Mouse (Mus musculus) urinary bladder, postnatal 4 days (tissue): ENCODE measurements around the gene Asxl2.

Experiments
- DNase-seq, 2 experiments: peaks; one replicate each; pipeline ENCODE4 v3.0.0; 2021 to 2022; ENCODE audit warnings: low spot score in 2 of 2

The Asxl2 gene

DNA sequence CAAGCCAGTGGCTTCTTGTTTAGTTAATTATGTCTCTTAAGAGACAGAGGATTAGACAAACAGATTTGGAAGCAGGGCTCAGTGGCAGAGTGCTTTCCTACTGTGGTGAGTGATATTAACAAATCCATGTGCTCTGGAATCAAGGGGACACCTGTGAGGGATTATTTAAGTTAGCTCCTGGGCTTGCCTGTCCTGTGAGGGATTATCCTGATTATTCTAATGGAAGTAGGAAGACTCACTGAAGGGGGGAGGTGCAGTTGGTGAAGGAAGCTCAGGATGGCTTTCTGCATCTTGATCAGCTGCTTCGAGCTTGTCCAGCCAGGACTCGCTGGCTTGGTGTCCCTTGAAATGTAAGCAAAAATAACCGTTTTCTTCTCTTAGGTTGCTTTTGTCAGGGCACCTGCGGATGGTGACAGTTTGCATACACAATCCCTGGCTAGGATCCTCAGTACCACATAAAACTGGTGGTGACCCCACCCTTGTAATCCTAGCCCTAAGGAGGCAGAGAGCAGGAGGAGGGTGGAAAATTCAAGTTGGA lies 119.5 kb downstream of the Asxl2 start:
- no peak for DNase-seq

DNA sequence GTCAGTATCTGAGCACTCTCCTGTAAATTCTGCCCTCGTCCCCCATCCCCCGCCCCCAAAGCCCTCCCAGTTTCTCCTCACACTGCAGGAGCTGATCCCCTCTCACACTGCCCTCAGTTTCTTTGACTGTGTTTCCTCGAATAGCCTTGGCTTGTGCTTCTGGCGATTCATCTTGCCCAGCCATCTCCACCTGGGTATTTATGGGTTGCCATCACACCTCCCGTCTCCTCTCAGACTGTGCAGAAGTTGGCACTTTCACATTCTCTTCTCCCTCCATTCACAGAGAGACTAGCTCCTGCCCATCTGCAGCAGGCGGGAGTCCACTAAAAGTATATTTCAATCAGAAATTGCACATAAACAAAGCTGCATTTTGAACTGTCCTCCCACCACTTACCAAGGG lies 120.1 kb downstream of the Asxl2 start:
- no peak for DNase-seq

DNA sequence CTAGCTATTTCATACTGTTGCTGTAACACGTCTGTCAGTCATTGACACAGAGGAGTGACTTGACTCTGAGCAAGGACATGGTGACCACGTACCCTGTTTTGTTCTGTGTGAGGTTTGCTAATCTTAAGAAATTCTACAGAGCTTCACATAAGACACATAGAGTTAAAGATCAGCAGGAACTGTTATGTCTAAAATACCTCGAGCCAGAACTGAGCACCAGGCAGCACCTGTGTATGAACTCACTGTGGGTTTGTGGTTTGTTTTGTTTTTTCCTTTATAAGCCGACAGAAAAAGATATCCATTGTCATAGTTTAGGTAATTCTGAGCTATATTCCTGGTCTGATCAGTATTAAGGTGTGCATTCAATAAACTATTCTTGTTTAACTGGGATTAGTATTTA lies 120.8 kb downstream of the Asxl2 start:
- no peak for DNase-seq

DNA sequence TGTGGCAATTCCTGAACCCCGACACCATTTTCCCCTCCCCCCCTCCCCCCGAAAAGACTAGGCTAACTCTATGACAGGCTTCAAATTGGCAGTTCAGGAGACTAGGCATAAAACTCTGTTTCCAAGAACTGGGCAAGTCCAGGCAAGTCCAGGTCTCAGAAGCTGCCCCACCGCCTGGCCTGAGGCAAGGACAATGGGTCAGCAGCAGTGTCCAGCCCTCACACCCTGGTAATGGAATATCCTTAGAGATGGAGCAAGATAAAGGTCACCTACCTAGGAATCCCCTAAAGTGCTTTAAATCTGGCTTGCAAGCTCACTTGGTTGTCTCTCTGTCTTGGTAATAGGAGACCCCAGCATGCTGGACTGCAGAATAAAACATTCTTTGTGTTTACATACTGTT lies 121.3 kb downstream of the Asxl2 start:
- no peak for DNase-seq

DNA sequence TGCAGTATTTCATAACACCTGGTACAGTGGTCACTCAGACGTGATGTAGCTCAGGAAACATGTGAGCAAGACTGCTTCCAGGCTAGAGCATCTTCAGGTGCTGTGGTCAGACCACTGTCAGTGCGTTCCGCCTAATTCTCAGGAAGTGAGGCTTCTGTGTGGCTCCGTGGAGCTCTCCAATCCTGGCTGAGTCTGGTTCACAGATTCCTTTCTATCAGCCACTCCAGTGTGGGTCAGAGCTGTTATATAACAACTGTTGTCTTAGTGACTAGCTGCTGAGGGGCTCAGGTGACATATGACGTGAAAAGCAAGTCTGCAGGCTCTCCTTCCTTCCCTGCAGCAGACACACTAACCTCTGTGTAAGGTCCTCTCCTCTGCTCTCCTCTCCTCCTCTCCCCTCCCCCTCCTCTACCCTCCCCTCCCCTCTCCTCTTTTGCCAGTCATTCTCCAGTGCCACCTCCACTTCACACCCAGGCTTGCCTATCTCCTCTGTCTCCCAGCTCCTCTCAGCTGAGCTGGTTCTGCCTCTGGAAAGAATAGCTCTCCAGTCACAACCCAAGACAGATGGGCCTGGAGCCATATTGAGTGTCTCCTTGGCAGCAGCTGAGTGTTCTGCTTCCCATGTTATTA lies 122.0 kb downstream of the Asxl2 start:
- DNase-seq: no peak

DNA sequence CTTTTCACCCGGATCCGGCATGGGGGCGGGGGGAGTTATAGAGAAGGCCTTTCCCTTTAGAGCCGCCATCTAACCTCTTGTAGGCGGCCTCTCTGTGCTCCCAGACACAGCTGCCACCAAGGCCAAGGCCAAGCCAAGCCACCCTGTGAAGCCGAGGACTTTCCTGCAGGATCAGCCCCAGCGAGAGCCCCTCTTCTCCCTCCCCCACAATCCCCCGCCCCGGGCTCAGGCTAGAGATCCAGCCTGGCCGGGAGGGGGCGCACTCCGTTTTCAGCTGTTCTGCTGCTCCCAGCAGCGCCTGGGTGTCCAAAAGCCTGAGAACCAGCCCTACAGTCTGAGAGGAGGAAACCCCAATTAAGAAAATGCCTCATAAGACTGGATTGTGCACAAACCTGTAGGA lies 123.6 kb downstream of the Asxl2 start:
- no peak for DNase-seq
